Mouse (Mus musculus): ENCODE data around the gene Cdkn2d. TPM values are rescaled to one million over a fixed set of nuclear protein-coding genes. Genes with fewer than 3 reads are reported as not detected.

Cdkn2d gene
- polyA plus RNA-seq, 1 experiment from 2014 or later = 55.3 TPM

DNA sequence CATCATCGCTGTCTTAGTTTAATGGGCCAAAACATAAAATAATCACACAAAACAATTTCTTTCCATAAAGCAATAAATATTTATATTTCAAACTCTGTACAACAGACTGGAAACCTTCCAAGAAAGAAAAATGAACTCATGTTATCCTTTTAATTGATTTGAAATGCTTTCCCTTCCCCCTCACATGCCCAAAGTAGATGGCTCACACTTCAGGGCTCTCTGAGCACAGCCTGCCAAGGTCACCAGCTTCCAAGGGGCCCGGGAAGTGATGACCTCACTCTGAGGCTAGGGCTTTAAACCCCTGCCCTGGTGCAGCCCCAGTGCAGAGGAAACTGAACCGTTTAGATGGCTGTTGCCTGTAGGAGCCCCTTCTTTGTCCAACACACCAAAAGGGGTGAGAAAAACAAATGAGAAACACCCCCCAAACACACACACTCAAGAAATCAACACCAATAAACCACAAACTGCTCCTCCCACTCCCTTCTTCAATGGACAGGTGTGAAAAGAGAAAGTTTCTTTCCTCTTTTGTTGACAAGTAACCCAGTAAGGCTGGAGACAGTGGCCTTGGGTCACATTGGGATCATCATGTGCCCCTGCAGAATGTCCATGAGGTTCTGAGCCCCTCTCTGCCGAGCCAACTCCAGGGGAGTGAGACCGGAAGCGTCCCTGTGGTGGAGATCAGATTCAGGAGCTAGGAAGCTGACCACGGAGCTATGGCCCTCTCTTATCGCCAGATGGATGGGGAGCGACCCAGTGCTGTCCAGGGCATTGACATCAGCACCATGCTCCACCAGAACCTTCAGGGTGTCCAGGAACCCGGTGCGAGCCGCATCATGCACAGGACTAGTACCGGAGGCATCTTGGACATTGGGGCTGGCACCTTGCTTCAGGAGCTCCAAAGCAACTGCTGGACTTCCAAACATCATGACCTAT is 2.5 kb downstream of the Cdkn2d start:
- H3K36me3 ChIP-seq = peaks cover 15% of the 10 kb centered on the region
- H3K9ac ChIP-seq = 0 out of 2 replicates have a peak overlapping the region, but pooled peaks have one; percentile 23
- H3K4me3 ChIP-seq = peak overlapping the region; percentile 81
- no peaks in the 10 kb centered on the region for H3K27me3 ChIP-seq
- 73% methylated on average over 13 of the region's 13 CpGs for WGBS
- H3K9me3 ChIP-seq = no peaks in the 10 kb centered on the region
- no peak for ATAC-seq (ENCODE audit: insufficient number of reproducible peaks, low FRiP score, low TSS enrichment, low read depth)
- H3K4me2 ChIP-seq = peak overlapping the region; percentile 69
- peaks cover 34% of the 10 kb centered on the region for H3K4me1 ChIP-seq
- peak overlapping the region; percentile 91 for H3K27ac ChIP-seq

DNA sequence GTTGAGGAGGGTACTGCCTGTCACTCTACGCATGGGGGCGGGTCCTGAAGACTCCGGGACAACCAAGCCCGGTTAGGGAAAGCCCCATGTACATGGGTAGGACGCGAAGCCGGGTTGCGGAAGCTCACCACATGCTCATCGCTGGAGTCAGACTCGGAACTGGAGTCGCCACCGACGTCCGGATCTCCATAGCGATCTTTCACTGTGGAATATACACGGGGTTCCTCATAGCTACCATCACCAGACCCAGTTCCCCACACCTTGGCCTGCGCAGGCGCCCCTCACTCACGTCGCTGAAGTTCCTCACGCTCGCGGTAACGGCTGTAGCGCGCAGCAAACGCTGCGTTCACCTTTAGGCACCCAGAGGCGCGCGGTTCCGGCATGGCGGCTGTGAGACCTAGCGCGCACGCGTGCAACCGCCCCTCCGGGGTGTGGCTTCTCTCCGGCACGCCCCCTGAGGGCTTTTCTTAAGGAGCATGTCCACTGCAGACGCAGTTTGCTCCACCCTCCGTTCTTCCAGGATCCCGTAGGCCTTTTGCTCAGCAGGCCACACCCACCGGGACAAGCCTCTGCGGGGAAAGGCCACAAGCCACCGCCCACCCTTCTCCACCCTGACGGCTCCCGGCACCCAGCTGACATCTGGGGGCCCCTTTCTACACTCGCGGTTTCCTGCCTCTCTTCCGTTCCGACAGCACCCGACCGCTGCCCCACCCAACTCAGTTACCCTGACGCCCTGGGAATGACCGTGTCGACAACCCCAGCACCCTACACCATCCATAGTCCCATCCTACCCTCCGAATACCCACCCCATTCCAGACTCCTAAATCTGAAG is 3.4 kb downstream of the Cdkn2d start, which contains the start of gene Kri1:
Kri1 (minus strand) TSS at position 399 of the 832 bp plus-strand sequence.
- under 1% methylated on average over 59 of the region's 59 CpGs for WGBS
- no peaks in the 10 kb centered on the region for H3K9me3 ChIP-seq

DNA sequence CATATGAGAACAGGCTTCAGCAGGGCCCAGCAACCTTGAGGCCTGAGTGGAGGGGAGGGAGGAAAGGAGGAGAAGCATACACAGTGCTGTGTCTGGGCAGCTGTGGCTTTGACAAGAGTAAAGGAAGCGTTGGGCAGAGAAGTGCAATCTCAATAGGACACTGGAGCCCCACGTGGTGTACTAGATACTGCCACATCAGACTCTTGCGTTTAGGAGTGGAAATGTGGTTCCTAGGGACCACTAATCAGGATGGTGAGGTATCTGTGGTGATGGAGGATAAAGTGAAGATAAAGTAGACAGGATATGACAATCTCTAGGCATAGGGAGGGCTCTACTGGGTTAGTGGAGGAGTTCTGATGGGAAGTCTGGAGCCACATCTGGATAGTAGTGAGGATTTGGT is 4.5 kb downstream of the Cdkn2d start:
- no peak for ATAC-seq (ENCODE audit: insufficient number of reproducible peaks, low FRiP score, low TSS enrichment, low read depth)
- H3K4me3 ChIP-seq = peak overlapping the region; percentile 81
- H3K27ac ChIP-seq = 0 out of 2 replicates have a peak overlapping the region, but pooled peaks have one; percentile 4
- no peaks in the 10 kb centered on the region for H3K27me3 ChIP-seq
- peak overlapping the region; percentile 69 for H3K4me2 ChIP-seq
- no peaks in the 10 kb centered on the region for H3K9me3 ChIP-seq
- H3K9ac ChIP-seq = peak overlapping the region; percentile 58; the same call in 1 of the 2 replicates
- H3K4me1 ChIP-seq = peaks cover 34% of the 10 kb centered on the region
- 71% methylated on average over 3 of the region's 3 CpGs for WGBS
- peaks cover 24% of the 10 kb centered on the region for H3K36me3 ChIP-seq

More for the DNA sequence above, 3.4 kb downstream of the Cdkn2d start, which contains the start of gene Kri1:
- ATAC-seq (ENCODE audit: insufficient number of reproducible peaks, low FRiP score, low TSS enrichment, low read depth) = peak; percentile 77
- Histone ChIP-seq H3K9ac (peak within 1 kb of the TSS; percentile 58), H3K36me3 (peaks cover 18% of the 10 kb centered on the region), H3K27ac (peak within 1 kb of the TSS; percentile 91), H3K27me3 (no peaks in the 10 kb centered on the region), H3K4me3 (peak within 1 kb of the TSS; percentile 81), H3K4me2 (peak within 1 kb of the TSS; percentile 69), H3K4me1 (peaks cover 34% of the 10 kb centered on the region)

DNA sequence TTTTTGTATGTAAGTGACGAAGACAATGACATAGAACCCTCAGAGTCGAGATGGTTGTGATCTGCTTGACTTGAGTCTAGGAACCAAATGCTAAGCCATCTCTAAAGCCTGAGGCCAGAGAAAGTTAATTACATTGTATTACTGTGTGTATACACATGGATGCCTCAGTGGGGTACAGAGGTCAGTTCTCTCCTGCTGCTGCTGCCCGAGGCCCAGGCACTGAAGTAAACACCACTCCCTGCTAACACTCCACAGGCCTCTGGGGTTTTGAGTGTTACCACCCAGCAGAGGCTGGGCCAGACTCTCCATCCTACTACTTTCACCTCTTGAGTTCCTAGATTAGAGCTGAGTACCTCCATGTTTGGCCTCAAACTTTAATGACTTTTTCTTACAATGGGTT is 7.2 kb downstream of the Cdkn2d start:
- H3K9ac ChIP-seq = no peak overlapping the region
- ATAC-seq (ENCODE audit: insufficient number of reproducible peaks, low FRiP score, low TSS enrichment, low read depth) = no peak
- H3K27me3 ChIP-seq = no peaks in the 10 kb centered on the region
- WGBS = 93% methylated on average over 3 of the region's 3 CpGs
- H3K4me3 ChIP-seq = no peak overlapping the region
- no peak overlapping the region for H3K27ac ChIP-seq
- H3K4me2 ChIP-seq = no peak overlapping the region
- peaks cover 18% of the 10 kb centered on the region for H3K4me1 ChIP-seq
- H3K36me3 ChIP-seq = peaks cover 50% of the 10 kb centered on the region
- no peaks in the 10 kb centered on the region for H3K9me3 ChIP-seq

DNA sequence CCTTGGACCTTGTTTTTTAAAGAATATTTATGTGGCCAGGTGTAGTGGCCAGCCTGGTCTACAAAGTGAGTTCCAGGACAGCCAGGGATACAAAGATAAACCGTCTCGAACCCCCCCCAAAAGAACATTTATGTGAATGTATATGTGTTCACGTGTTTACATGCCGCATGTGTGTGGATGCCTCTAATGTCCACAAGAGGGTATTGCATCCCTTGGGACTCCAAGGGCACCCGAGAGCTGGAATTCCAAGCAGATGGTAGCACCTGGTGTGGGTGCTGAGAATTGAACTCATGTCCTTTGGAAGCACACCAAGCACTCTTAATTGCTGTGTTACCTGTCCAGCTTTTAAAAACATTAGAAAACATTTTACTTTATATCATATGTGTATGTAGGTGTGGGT is 7.6 kb downstream of the Cdkn2d start:
- no peak for ATAC-seq (ENCODE audit: insufficient number of reproducible peaks, low FRiP score, low TSS enrichment, low read depth)
- Histone ChIP-seq H3K27me3 (no peaks in the 10 kb centered on the region), H3K9ac (no peak overlapping the region), H3K9me3 (no peaks in the 10 kb centered on the region), H3K4me2 (no peak overlapping the region), H3K27ac (no peak overlapping the region), H3K36me3 (peaks cover 53% of the 10 kb centered on the region), H3K4me1 (peaks cover 14% of the 10 kb centered on the region), H3K4me3 (no peak overlapping the region)
- 89% methylated on average over 5 of the region's 5 CpGs for WGBS

DNA sequence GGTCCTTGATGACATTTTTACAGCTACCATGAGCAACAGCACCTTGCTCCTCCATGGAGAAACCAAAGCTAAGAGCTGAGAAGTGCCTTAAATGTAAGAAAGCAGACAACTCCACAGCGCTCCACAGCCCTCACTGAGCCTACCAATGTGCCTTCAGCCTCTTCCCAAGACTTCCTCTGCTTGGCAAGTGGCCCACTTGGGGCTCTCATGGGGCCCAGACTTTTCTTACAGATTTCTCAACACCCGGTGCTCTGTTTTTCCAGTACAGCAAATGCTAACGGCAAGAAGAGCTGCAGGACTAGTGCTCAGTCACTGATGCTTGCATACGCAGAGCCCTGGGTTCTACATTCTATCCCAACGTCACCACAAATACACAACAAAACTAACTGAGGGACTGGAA is 13.4 kb downstream of the Cdkn2d start:
- H3K4me2 ChIP-seq = no peak overlapping the region
- ATAC-seq (ENCODE audit: insufficient number of reproducible peaks, low FRiP score, low TSS enrichment, low read depth) = no peak
- H3K4me1 ChIP-seq = no peaks in the 10 kb centered on the region
- H3K27me3 ChIP-seq = no peaks in the 10 kb centered on the region
- H3K36me3 ChIP-seq = peaks cover 89% of the 10 kb centered on the region
- H3K27ac ChIP-seq = no peak overlapping the region
- H3K9me3 ChIP-seq = no peaks in the 10 kb centered on the region
- no peak overlapping the region for H3K9ac ChIP-seq
- WGBS = 91% methylated on average over 5 of the region's 5 CpGs
- H3K4me3 ChIP-seq = no peak overlapping the region

DNA sequence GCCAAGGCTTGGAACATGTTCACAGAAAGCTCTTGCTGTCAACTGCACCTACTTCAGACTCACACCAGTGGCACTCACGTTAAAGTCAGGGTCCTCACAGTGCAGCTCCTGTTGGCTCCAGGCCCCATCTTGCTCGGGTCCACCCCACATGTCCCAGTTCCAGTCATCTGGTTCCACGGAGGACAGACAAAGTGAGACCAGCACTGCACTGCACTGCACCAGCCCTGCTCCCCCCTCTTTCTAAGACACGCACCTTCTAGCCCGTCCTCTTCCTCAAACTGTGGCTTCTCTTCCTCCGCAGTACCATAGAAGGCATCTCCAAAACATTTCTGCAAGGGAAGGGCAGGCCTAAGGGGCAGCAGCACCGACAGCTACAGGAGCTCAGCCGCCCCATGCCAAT is 14.9 kb downstream of the Cdkn2d start:
- Histone ChIP-seq H3K27me3 (no peaks in the 10 kb centered on the region), H3K27ac (no peak overlapping the region), H3K4me3 (no peak overlapping the region), H3K9me3 (no peaks in the 10 kb centered on the region), H3K36me3 (peaks cover 94% of the 10 kb centered on the region), H3K4me2 (no peak overlapping the region), H3K9ac (no peak overlapping the region), H3K4me1 (no peaks in the 10 kb centered on the region)
- WGBS = 88% methylated on average over 8 of the region's 8 CpGs
- ATAC-seq (ENCODE audit: insufficient number of reproducible peaks, low FRiP score, low TSS enrichment, low read depth) = no peak

DNA sequence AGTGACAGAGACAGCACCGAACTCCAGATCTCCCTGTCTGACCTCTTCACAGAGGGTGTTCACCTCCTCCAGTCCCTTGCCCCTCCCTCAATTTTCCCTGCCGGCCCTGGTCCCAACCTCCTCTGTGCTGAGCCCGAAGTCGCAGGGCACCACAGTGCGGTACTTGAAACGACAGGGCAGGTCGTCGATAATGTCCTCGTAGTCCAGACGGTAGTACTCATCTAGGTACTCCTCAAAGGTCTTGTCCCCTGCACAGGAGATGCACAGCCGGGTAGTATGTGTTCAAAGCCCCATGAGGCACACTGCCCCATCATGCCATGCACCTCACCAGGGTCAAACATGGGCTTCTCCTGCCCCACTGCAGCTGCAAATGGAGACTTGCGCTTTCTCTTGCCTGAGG is 15.5 kb downstream of the Cdkn2d start:
- H3K9me3 ChIP-seq = no peaks in the 10 kb centered on the region
- no peak overlapping the region for H3K4me3 ChIP-seq
- H3K27me3 ChIP-seq = no peaks in the 10 kb centered on the region
- no peak for ATAC-seq (ENCODE audit: insufficient number of reproducible peaks, low FRiP score, low TSS enrichment, low read depth)
- 87% methylated on average over 12 of the region's 12 CpGs for WGBS
- H3K36me3 ChIP-seq = peaks cover 94% of the 10 kb centered on the region
- no peaks in the 10 kb centered on the region for H3K4me1 ChIP-seq
- H3K27ac ChIP-seq = no peak overlapping the region
- no peak overlapping the region for H3K4me2 ChIP-seq
- H3K9ac ChIP-seq = no peak overlapping the region

DNA sequence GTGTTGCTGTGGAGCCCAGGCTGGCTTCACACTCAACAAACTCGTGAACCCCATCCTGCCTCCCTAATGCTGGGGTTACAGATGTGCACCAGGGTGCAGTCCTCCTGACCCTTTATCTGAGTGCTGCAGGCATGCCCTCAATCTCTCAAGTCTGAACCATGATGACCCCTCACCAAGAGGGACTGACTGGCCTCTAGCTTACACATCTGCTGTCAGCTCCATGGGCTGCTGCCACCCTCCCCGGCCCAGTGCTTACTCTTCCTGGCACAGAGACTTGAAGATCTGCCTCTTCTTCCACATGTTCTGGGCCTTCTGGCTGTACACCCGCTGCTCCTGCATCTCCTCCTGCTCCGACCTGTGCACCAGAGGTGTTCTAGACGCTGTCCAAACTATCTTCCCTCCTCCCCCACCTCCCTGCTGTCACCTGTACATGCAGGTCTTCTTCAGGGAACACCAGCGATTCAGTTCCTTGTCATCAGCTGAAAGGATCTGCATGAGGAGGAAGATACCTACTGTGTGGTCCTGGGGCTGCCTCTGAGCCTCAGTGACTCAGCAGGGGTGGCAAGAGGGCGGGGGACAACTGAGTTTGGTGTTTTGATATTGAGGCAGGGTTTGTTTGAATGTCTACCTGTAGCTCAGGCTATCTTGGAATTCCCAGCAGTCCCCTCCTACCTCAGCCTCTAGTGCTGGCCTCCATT is 16.0 kb downstream of the Cdkn2d start:
- Histone ChIP-seq H3K9me3 (no peaks in the 10 kb centered on the region), H3K4me2 (no peak overlapping the region), H3K4me3 (no peak overlapping the region), H3K36me3 (peaks cover 96% of the 10 kb centered on the region), H3K27me3 (no peaks in the 10 kb centered on the region), H3K9ac (no peak overlapping the region), H3K27ac (no peak overlapping the region), H3K4me1 (no peaks in the 10 kb centered on the region)
- ATAC-seq (ENCODE audit: insufficient number of reproducible peaks, low FRiP score, low TSS enrichment, low read depth) = no peak
- 80% methylated on average over 7 of the region's 7 CpGs for WGBS

DNA sequence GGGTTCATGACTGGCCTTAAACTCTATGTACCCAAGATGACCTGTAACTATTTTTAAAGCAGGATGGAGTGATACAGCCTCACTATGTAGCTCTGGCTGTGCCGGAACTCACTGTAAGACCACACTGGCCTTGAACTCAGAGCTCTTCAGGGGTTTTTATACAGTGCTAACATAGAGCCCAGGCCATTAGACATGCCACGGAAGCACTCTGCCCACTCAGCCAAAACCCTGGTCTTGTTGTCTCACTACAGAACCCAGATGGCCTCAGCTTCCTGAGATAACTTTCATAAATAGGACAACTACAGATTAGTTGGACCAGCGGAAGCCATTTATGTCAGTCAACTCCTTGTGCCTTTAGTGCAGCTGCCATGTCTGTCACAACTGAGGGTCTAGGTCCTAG is 16.9 kb downstream of the Cdkn2d start:
- Histone ChIP-seq H3K9ac (no peak overlapping the region), H3K27me3 (no peaks in the 10 kb centered on the region), H3K36me3 (peaks cover 93% of the 10 kb centered on the region), H3K4me3 (no peak overlapping the region), H3K27ac (no peak overlapping the region), H3K4me1 (no peaks in the 10 kb centered on the region), H3K4me2 (no peak overlapping the region), H3K9me3 (no peaks in the 10 kb centered on the region)
- no peak for ATAC-seq (ENCODE audit: insufficient number of reproducible peaks, low FRiP score, low TSS enrichment, low read depth)
- WGBS = 90% methylated on average over 3 of the region's 3 CpGs

DNA sequence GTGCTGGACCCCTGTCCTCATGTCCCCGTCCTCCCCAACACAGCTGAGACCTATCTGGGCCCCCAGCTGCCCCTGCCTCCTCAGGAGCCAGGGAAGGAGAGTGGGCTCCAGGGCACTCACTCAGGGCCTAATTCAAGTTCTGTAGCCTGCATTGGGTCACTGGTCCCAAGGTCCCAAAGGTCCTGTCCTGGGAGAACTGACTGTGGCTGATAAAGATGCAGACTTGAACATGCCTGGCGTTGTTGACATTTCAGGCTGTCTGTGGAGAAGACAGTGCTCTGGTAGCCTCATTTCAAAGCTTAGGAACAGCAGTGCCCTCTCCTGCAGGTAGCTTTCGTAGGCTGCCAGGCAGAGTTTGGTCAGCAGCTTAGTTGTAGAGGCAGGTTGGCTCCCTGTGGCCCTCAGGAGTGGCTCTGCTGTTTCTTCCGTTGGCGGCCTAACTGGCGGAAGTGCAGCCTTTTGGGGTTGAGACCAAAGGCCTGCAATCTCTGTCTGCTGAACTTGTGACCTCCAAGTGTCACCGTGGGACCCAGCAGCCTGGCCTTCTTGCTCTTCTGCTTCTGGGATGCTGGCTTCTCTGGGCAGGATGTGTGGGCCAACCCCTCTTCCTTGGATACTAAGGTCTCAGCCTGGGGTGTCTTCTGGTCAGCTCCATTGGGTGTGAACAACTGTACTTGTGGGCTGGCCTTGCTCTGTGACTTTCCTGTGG is 17.5 kb downstream of the Cdkn2d start:
- Histone ChIP-seq H3K27ac (no peak overlapping the region), H3K27me3 (no peaks in the 10 kb centered on the region), H3K9me3 (no peaks in the 10 kb centered on the region), H3K36me3 (peaks cover 93% of the 10 kb centered on the region), H3K9ac (no peak overlapping the region), H3K4me2 (no peak overlapping the region), H3K4me1 (no peaks in the 10 kb centered on the region), H3K4me3 (no peak overlapping the region)
- WGBS = 82% methylated on average over 7 of the region's 7 CpGs
- no peak for ATAC-seq (ENCODE audit: insufficient number of reproducible peaks, low FRiP score, low TSS enrichment, low read depth)
